Mouse (Mus musculus) heart, postnatal 0 days (tissue): ENCODE measurements around the gene Pp2d1. TPM values are rescaled to one million over a fixed set of nuclear protein-coding genes. Genes with fewer than 3 reads are reported as not detected.

ENCODE experiments used
- ATAC-seq: fragments of 200-750 bp; cut with Nextera tagmentation; 2 replicates; pipeline ENCODE4 v1.8.0; 2017; ENCODE audit warnings: low read depth, moderate number of reproducible peaks, moderate library complexity; ENCODE audit not compliant: insufficient read depth
- DNase-seq: peaks from one replicate; pipeline ENCODE4 v3.0.0-alpha.2; 2016; ENCODE audit warnings: low spot score
- H3K27ac ChIP-seq: fragments of 300-500 bp; sonication (generic); 2 replicates; pipeline ENCODE4 v1.5.1; 2014; ENCODE audit warnings: low read depth, mild to moderate bottlenecking
- H3K27me3 ChIP-seq: fragments of 300-500 bp; sonication (generic); 2 replicates; pipeline ENCODE4 v1.6.1; 2014; ENCODE audit warnings: low read length, mixed read lengths; ENCODE audit not compliant: control insufficient read depth, insufficient read depth
- H3K36me3 ChIP-seq: fragments of 300-500 bp; sonication (generic); replicated peaks from 2 replicates; pipeline ENCODE4 v1.6.1; 2014; ENCODE audit warnings: low read length, mixed read lengths; ENCODE audit not compliant: control insufficient read depth, insufficient read depth
- H3K4me1 ChIP-seq: fragments of 300-500 bp; sonication (generic); 2 replicates; pipeline ENCODE4 v1.6.1; 2014; ENCODE audit warnings: antibody characterized with exemption; ENCODE audit not compliant: control insufficient read depth, insufficient read depth
- H3K4me2 ChIP-seq: fragments of 300-500 bp; sonication (generic); 2 replicates; pipeline ENCODE4 v1.6.1; 2014; ENCODE audit warnings: low read depth, mild to moderate bottlenecking, low read length, moderate library complexity
- H3K4me3 ChIP-seq: fragments of 300-500 bp; sonication (generic); 2 replicates; pipeline ENCODE4 v1.5.1; 2014; ENCODE audit warnings: low read depth, low read length
- H3K9ac ChIP-seq: fragments of 300-500 bp; sonication (generic); replicated peaks from 2 replicates; pipeline ENCODE4 v1.6.1; 2014; ENCODE audit warnings: low read depth, low read length, mixed read lengths
- H3K9me3 ChIP-seq: fragments of 300-500 bp; sonication (generic); replicated peaks from 2 replicates; pipeline ENCODE4 v1.6.1; 2016; ENCODE audit warnings: low read length; ENCODE audit not compliant: control insufficient read depth
- CTCF ChIP-seq: IDR thresholded peaks from 2 replicates; pipeline ENCODE4 v1.5.1; 2016; ENCODE audit warnings: antibody characterized with exemption, control low read depth, low read depth
- EP300 ChIP-seq: IDR thresholded peaks from 2 replicates; pipeline ENCODE4 v1.6.1; 2016; ENCODE audit warnings: antibody characterized with exemption, low read depth
- WGBS: fragments of 180-500 bp; shearing (Covaris S2); extraction: QIAGEN DNeasy Blood & Tissue Kit; methylation state at CpG from one replicate; pipeline ENCODE4 v1.1.7; 2014; 5-methylcytosine and 5-hydroxymethylcytosine counted together
- polyA plus RNA-seq: library from polyadenylated mRNA; unstranded; fragments of >200 nt; fragmentation: Nextera tagmentation; extraction: Ambion mirVana; gene quantifications from 2 replicates; pipeline ENCODE4 v1.2.1, GENCODE M21; 2015
- total RNA-seq: library from RNA; depleted of rRNA; stranded (reverse); fragments of >200 nt; gene quantifications from 2 replicates; pipeline ENCODE4 v1.2.3, GENCODE M21; 2014; ENCODE audit warnings: low replicate concordance

Pp2d1 gene
- total and polyA plus RNA-seq, 2 experiments from 2014 or later = 0.14 TPM; not detected in 1

DNA sequence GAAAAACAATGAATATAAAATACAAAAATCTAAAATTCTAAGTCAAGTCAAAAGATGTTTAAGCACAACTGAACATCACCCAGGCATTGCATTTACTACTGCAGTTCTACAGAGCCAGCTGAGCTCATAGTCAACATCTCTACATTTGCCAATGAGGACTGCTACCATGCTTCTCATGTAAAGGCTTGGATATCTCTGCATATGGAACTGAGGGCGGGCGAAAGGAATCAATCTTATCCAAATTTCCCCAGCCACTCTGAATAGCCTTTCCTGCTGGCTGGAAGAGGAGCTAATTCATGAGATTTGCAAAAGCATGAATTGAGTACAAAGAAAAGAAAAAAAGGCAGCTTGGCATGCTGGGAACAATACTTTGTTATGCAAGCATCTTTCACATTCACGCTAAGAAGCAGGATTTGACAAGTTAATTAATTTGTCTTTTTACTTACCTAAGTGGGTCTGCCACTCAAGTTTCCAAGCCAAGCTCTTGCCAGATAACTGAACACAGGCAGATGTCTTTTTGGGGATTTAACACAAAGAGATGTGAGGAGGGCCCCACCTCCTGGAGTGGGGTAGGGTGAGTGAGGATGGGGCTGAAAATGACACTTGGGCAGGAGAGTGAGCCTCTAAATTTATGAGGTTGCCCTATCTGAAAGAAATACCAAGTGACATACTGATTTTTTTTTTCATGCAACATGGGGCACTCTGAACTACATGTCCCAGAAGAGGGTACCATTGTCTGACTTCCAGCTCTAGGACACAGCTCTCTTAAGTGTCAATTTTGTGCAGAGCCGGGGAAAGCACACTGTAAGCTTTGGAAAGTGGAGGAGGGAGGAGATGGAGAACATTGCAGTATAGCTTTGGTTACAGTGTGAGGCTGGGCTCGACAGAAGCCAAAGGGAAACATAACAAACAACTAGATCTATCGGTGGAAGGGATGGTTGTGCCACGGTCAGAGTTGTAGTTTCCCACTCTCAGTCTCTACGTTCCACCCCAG, 12.4 kb upstream of the Pp2d1 start:
- Histone ChIP-seq H3K36me3 (no peaks in the 10 kb centered on the region), H3K4me3 (no peak overlapping the region), H3K27me3 (no peaks in the 10 kb centered on the region), H3K4me2 (no peak overlapping the region), H3K9ac (no peak overlapping the region), H3K27ac (no peak overlapping the region), H3K4me1 (no peaks in the 10 kb centered on the region), H3K9me3 (no peaks in the 10 kb centered on the region; the same call in 1 of the 2 replicates)
- no peak for TF ChIP-seq CTCF
- TF ChIP-seq EP300 = no peak
- 73% methylated on average over 8 of the region's 8 CpGs for WGBS
- no peak for ATAC-seq
- DNase-seq = no peak

- Histone ChIP-seq H3K27me3 (no peaks in the 10 kb centered on the region), H3K9me3 (no peaks in the 10 kb centered on the region), H3K4me3 (no peak overlapping the region), H3K4me2 (no peak overlapping the region), H3K4me1 (no peaks in the 10 kb centered on the region), H3K27ac (peak overlapping the region; percentile 30; the same call in 1 of the 2 replicates), H3K9ac (no peak overlapping the region), H3K36me3 (no peaks in the 10 kb centered on the region)
- TF ChIP-seq CTCF (no peak), EP300 (no peak)
- ATAC-seq = peak; percentile 49; the same call in 1 of the 2 replicates
- WGBS = 56% methylated on average over 9 of the region's 9 CpGs
- DNase-seq = peak; percentile 19
Measured at GRCm38 (mm10) chr17:53543591-53544324, 4.5 kb upstream of the Pp2d1 start.

GRCm38 (mm10) chr17:53542536-53542935, 3.3 kb upstream of the Pp2d1 start:
- Histone ChIP-seq H3K36me3 (no peaks in the 10 kb centered on the region), H3K4me1 (no peaks in the 10 kb centered on the region), H3K27me3 (no peaks in the 10 kb centered on the region), H3K4me2 (no peak overlapping the region), H3K9ac (no peak overlapping the region), H3K4me3 (no peak overlapping the region), H3K27ac (no peak overlapping the region), H3K9me3 (no peaks in the 10 kb centered on the region)
- DNase-seq (no peak), ATAC-seq (no peak)
- 86% methylated on average over 4 of the region's 4 CpGs for WGBS
- TF ChIP-seq EP300 = no peak
- TF ChIP-seq CTCF = no peak

DNA sequence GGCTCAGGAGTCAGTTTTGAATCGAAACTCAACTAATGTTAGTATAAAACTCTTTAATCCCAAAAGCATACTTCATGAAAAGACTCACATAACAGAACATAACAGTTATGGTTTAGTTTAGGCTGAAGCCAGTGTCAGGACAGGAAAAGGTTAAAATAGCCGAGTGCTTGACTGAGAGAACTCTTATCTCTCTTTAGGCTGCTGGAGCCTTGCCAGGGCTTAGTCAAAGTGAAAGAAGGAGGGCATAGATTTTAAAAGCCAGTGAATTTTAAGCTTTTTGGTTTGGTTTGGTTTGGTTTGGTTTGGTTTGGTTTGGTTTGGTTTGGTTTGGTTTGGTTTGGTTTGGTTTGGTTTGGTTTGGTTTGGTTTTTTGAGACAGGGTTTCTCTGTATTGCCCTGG, 6.8 kb downstream of the Pp2d1 start:
- no peaks in the 10 kb centered on the region for H3K27me3 ChIP-seq
- H3K36me3 ChIP-seq = no peaks in the 10 kb centered on the region
- no peaks in the 10 kb centered on the region for H3K9me3 ChIP-seq
- H3K9ac ChIP-seq = no peak overlapping the region
- WGBS = 24% methylated on average over 2 of the region's 2 CpGs
- TF ChIP-seq EP300 (no peak), CTCF (no peak)
- H3K4me1 ChIP-seq = peaks cover 6% of the 10 kb centered on the region; the same call in 1 of the 2 replicates
- no peak overlapping the region for H3K4me3 ChIP-seq
- H3K4me2 ChIP-seq = no peak overlapping the region
- H3K27ac ChIP-seq = no peak overlapping the region
- DNase-seq = no peak
- ATAC-seq = no peak

DNA sequence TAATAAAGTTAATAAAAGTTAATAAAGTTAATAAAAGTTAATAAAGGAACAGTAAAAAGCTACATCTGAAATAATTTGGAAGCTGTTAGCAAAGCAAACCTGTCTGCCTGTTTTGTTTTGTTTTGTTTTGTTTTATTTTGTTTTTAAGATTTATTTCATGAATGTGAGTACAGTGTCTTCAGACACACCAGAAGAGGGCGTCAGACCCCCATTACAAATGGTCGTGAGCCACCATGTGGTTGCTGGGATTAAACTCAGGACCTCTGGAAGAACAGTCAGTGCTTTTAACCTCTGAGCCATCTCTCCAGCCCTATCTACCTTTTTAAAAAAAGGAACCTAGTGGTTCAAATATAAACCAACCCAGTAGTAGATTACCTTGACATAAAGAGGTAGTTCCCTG, 8.1 kb downstream of the Pp2d1 start:
- peak; percentile 26 for TF ChIP-seq CTCF
- no peak for TF ChIP-seq EP300
- Histone ChIP-seq H3K9ac (no peak overlapping the region), H3K27me3 (no peaks in the 10 kb centered on the region), H3K36me3 (no peaks in the 10 kb centered on the region), H3K9me3 (no peaks in the 10 kb centered on the region), H3K4me1 (peaks cover 6% of the 10 kb centered on the region; the same call in 1 of the 2 replicates), H3K27ac (no peak overlapping the region), H3K4me3 (no peak overlapping the region), H3K4me2 (no peak overlapping the region)
- DNase-seq (no peak), ATAC-seq (no peak)
- 41% methylated on average over 2 of the region's 2 CpGs for WGBS
